Mouse (Mus musculus) heart, embryonic 15.5 days (tissue): ENCODE measurements around the gene Zfp697. TPM values are rescaled to one million over a fixed set of nuclear protein-coding genes. Genes with fewer than 3 reads are reported as not detected.
"Not testable (repeated sequence)": the region's sequence is repeated elsewhere in the genome, so short reads cannot be mapped to it uniquely, and the experiment has no call there.

Source experiments
- ATAC-seq: fragments of 200-750 bp; cut with Nextera tagmentation; replicated peaks from 2 replicates; pipeline ENCODE4 v1.8.0; 2017; ENCODE audit warnings: low read depth, moderate TSS enrichment; ENCODE audit not compliant: insufficient number of reproducible peaks, insufficient read depth, low FRiP score
- H3K27ac ChIP-seq: fragments of 300-500 bp; sonication (generic); 2 replicates; pipeline ENCODE4 v1.5.1; 2015; ENCODE audit warnings: mild to moderate bottlenecking, inconsistent platforms
- H3K27me3 ChIP-seq: fragments of 300-500 bp; sonication (generic); 2 replicates; pipeline ENCODE4 v1.6.1; 2015; ENCODE audit warnings: inconsistent platforms
- H3K36me3 ChIP-seq: fragments of 300-500 bp; sonication (generic); 2 replicates; pipeline ENCODE4 v1.6.1; 2015; ENCODE audit warnings: mild to moderate bottlenecking, inconsistent platforms
- H3K4me1 ChIP-seq: fragments of 300-500 bp; sonication (generic); replicated peaks from 2 replicates; pipeline ENCODE4 v1.6.1; 2015; ENCODE audit warnings: inconsistent platforms
- H3K4me2 ChIP-seq: fragments of 300-500 bp; sonication (generic); 2 replicates; pipeline ENCODE4 v1.6.1; 2015; ENCODE audit warnings: inconsistent platforms, mild to moderate bottlenecking, moderate library complexity
- H3K4me3 ChIP-seq: fragments of 300-500 bp; sonication (generic); 2 replicates; pipeline ENCODE4 v1.5.1; 2015; ENCODE audit warnings: mild to moderate bottlenecking, inconsistent platforms
- H3K9ac ChIP-seq: fragments of 300-500 bp; sonication (generic); 2 replicates; pipeline ENCODE4 v1.6.1; 2015; ENCODE audit warnings: mild to moderate bottlenecking, inconsistent platforms
- H3K9me3 ChIP-seq: fragments of 300-500 bp; sonication (generic); replicated peaks from 2 replicates; pipeline ENCODE4 v1.6.1; 2016; ENCODE audit warnings: inconsistent platforms
- WGBS: fragments of 180-500 bp; shearing (Covaris S2); methylation state at CpG from one replicate; pipeline ENCODE4 v1.1.7; 2015; ENCODE audit warnings: mixed read lengths; 5-methylcytosine and 5-hydroxymethylcytosine counted together
- polyA plus RNA-seq: library from polyadenylated mRNA; unstranded; fragments of >200 nt; fragmentation: Nextera tagmentation; extraction: Ambion mirVana; gene quantifications from 2 replicates; pipeline ENCODE4 v1.2.1, GENCODE M21; 2015

Zfp697 gene
- polyA plus RNA-seq, 1 experiment from 2014 or later, result 7.7 TPM

DNA sequence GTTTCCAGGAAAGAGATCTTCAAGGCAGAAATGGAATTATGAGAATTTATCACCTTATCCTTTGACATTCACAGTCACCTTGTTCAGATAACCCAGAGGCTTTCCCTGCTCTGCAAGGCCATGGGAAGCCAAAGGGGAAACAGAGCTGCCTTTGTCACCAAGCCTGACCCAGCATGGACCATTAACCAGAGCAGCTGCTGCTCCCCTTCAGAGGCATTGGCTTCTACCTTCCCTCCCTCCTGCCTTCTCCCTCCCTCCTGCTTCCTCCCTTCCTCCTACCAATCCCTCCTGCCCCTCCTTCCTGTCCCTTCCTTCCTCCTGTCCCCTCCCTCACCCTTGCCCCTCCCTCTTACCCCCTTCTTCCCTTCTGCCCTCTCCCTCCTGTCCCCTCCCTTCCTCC, 165.4 kb downstream of the Zfp697 start:
- ATAC-seq, H3K9ac ChIP-seq, H3K4me3 ChIP-seq, H3K36me3 ChIP-seq, H3K4me2 ChIP-seq, H3K4me1 ChIP-seq, H3K9me3 ChIP-seq, H3K27ac ChIP-seq, H3K27me3 ChIP-seq: not testable (repeated sequence)

DNA sequence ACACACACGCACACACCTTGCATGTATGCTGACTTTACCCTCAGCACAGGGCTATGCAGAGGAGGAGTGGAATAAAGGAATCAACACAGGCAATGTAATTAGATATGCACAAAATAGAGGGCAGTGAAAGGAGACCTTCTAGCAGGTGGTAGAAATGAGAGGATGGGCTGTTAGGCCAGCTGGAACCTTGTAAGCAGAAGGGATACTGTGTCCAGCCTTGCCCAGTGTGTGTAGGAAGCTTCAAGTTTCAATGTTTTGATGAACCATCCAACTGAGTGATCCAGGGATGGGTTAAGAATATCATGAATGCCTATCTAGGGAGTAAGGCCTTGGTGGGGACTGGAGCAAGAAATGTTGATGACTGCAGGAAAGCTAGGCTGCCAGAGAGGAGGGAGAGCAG, 166.2 kb downstream of the Zfp697 start:
- H3K9me3 ChIP-seq, H3K4me3 ChIP-seq, H3K4me1 ChIP-seq, H3K27me3 ChIP-seq, H3K27ac ChIP-seq, H3K4me2 ChIP-seq, H3K36me3 ChIP-seq, ATAC-seq, H3K9ac ChIP-seq: not testable (repeated sequence)
- WGBS, result no CpG with 5 or more reads among the region's 1 CpGs

- H3K4me2 ChIP-seq, ATAC-seq, H3K36me3 ChIP-seq, H3K27me3 ChIP-seq, H3K4me1 ChIP-seq, H3K4me3 ChIP-seq, H3K27ac ChIP-seq, H3K9ac ChIP-seq, H3K9me3 ChIP-seq: not testable (repeated sequence)
- WGBS, result no CpG with 5 or more reads among the region's 2 CpGs
These were observed 168.0 kb downstream of the Zfp697 start for GRCm38 (mm10) chr3:98550215-98550614.

DNA sequence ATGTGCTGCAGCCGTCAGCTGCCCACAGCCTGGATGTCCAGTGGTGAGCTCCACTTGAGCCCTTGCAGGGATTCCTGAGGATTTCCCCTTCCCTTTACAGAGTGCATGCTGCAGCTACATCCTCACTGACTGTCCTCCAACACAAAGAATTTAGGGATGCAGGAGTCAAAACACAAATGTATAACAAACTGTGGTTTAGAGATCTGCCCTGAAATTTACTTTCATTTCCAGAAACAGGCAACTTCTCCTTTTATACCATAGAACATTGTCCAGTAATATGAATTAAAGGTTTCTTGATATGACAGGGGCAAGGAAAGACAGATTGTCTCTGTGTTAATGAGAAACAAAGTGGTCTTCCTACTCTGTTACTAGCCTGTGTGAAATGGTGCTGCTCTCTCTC, 168.6 kb downstream of the Zfp697 start:
- not testable (repeated sequence) for H3K4me3 ChIP-seq, ATAC-seq, H3K27me3 ChIP-seq, H3K4me1 ChIP-seq, H3K9me3 ChIP-seq, H3K9ac ChIP-seq, H3K36me3 ChIP-seq, H3K4me2 ChIP-seq, H3K27ac ChIP-seq
- WGBS, result no CpG with 5 or more reads among the region's 1 CpGs

GRCm38 (mm10) chr3:98560711-98561110, 178.4 kb downstream of the Zfp697 start:
- WGBS, result no CpG with 5 or more reads among the region's 5 CpGs
- H3K27ac ChIP-seq, ATAC-seq: not testable (repeated sequence)

GRCm38 (mm10) chr3:98563831-98564230, 181.6 kb downstream of the Zfp697 start:
- H3K9me3 ChIP-seq, H3K4me3 ChIP-seq, H3K27me3 ChIP-seq, H3K4me1 ChIP-seq, ATAC-seq, H3K4me2 ChIP-seq, H3K36me3 ChIP-seq, H3K9ac ChIP-seq, H3K27ac ChIP-seq: not testable (repeated sequence)
- no CpG with 5 or more reads among the region's 2 CpGs for WGBS

More at GRCm38 (mm10) chr3:98560711-98561110, 178.4 kb downstream of the Zfp697 start:
- H3K36me3 ChIP-seq, H3K9me3 ChIP-seq, H3K9ac ChIP-seq, H3K4me2 ChIP-seq, H3K4me3 ChIP-seq, H3K27me3 ChIP-seq, H3K4me1 ChIP-seq: not testable (repeated sequence)

DNA sequence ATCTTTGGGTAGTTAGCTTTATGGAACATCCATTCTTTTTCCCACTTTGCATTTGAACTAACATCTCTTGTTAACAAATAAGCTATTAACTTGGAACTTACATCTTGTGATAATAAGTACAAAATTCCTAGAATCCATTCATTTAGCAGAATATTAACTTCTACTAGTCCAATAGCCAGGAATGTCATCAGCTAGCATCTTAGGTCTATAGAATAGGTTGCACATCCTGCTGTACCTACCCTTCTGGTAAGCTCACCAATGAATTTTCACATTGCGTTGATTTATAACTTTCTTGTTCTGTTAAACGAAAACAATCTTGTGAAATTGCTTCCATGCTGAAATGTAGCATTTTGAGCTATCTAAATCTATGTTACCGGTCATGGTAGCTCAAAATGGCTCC, 182.6 kb downstream of the Zfp697 start:
- no CpG with 5 or more reads among the region's 3 CpGs for WGBS

DNA sequence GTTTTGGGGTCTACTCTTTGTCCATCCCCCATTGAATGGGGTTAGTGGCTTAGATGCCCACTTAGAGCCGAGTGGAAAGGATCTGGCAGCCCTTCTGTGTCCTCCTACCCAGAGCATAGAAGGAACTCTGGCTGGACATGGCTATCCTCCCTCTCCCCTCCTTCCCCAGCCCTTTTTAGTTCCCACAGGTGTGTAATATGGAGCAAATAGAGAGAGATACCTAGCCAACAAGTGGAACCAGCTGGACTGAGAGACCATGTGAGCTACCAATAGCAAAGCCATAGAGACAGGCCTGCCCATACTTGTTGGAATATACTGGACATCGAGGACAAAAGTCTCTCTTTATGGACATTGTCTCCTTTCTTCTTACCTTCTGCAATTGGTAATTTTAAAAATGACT, 185.5 kb downstream of the Zfp697 start:
- H3K9ac ChIP-seq, result not testable (repeated sequence)
- 72% methylated on average over 2 of the region's 2 CpGs for WGBS

More for the DNA sequence above, 182.6 kb downstream of the Zfp697 start:
- not testable (repeated sequence) for H3K27me3 ChIP-seq, H3K9ac ChIP-seq, H3K36me3 ChIP-seq, H3K4me1 ChIP-seq, H3K27ac ChIP-seq, ATAC-seq, H3K9me3 ChIP-seq, H3K4me2 ChIP-seq, H3K4me3 ChIP-seq

GRCm38 (mm10) chr3:98581024-98581423, 198.8 kb downstream of the Zfp697 start:
- 100% methylated on average over 1 of the region's 1 CpGs for WGBS
- not testable (repeated sequence) for H3K27ac ChIP-seq, H3K4me2 ChIP-seq, H3K9me3 ChIP-seq, H3K4me1 ChIP-seq, H3K36me3 ChIP-seq, H3K4me3 ChIP-seq, H3K9ac ChIP-seq, H3K27me3 ChIP-seq, ATAC-seq

More for the DNA sequence above, 185.5 kb downstream of the Zfp697 start:
- H3K9me3 ChIP-seq, H3K27ac ChIP-seq, H3K4me3 ChIP-seq, H3K36me3 ChIP-seq, H3K27me3 ChIP-seq, H3K4me2 ChIP-seq, ATAC-seq, H3K4me1 ChIP-seq: not testable (repeated sequence)

DNA sequence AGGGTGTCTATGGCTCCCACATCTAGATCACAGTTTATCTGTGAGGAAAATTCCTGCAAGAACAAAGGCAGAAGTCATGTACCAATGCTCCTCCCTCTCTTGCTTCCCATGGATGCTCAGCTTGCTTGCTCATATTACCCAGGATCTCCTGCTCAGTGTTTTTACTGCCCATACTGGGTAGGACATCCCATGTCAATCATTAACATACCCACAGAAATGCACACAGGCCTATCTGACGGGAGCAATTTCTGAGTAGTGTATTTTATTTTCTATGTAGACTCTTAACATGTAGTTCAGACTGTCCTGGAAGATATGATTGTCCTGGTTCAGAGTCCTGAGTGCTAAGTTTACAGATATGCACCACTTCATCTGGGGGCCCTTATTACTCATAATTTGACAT, 199.9 kb downstream of the Zfp697 start:
- not testable (repeated sequence) for H3K4me1 ChIP-seq, H3K9ac ChIP-seq, H3K9me3 ChIP-seq, H3K4me3 ChIP-seq, ATAC-seq, H3K36me3 ChIP-seq, H3K4me2 ChIP-seq, H3K27ac ChIP-seq, H3K27me3 ChIP-seq
- WGBS, result no CpG with 5 or more reads among the region's 1 CpGs

- not testable (repeated sequence) for H3K36me3 ChIP-seq, ATAC-seq, H3K4me2 ChIP-seq, H3K27me3 ChIP-seq, H3K4me3 ChIP-seq, H3K4me1 ChIP-seq, H3K9me3 ChIP-seq, H3K27ac ChIP-seq, H3K9ac ChIP-seq
These were observed 200.4 kb downstream of the Zfp697 start for GRCm38 (mm10) chr3:98582622-98583021.

- Histone ChIP-seq H3K4me2 (no peak overlapping the region), H3K9ac (no peak overlapping the region), H3K36me3 (no peaks in the 10 kb centered on the region), H3K27me3 (no peaks in the 10 kb centered on the region), H3K4me3 (no peak overlapping the region), H3K9me3 (no peaks in the 10 kb centered on the region), H3K4me1 (no peaks in the 10 kb centered on the region), H3K27ac (no peak overlapping the region)
- ATAC-seq, result no peak
- 75% methylated on average over 2 of the region's 2 CpGs for WGBS
These were observed 205.5 kb downstream of the Zfp697 start for GRCm38 (mm10) chr3:98587721-98588120.

- H3K9me3 ChIP-seq, result no peaks in the 10 kb centered on the region
- H3K4me1 ChIP-seq, result no peaks in the 10 kb centered on the region
- no peak within 1 kb of the TSS for H3K9ac ChIP-seq
- H3K4me2 ChIP-seq, result no peak within 1 kb of the TSS
- H3K27me3 ChIP-seq, result no peaks in the 10 kb centered on the region
- no peaks in the 10 kb centered on the region for H3K36me3 ChIP-seq
- H3K4me3 ChIP-seq, result no peak within 1 kb of the TSS
- H3K27ac ChIP-seq, result no peak within 1 kb of the TSS
- no peak for ATAC-seq
These were observed 206.4 kb downstream of the Zfp697 start, which contains the start of gene Gm10681 for GRCm38 (mm10) chr3:98588707-98589106. TSS of gene Gm10681 (minus strand) at chr3:98588807.
